Mouse (Mus musculus) kidney, postnatal 36 days (tissue): Measurements from ENCODE around the gene Olfr43.

Source experiments
- DNase-seq, 2 experiments: peaks; one replicate each; pipeline ENCODE4 v3.0.0; 2021 to 2022; ENCODE audit warnings: mixed read lengths in 2 of 2

The Olfr43 gene

GRCm38 (mm10) chr11:74211279-74211678 lies at the start of gene Olfr43:
Gene Olfr43, minus strand, starts transcription at chr11:74211379.
- DNase-seq, result no peak

GRCm38 (mm10) chr11:74259508-74259907 lies 48.3 kb upstream of the Olfr43 start, which contains the start of gene Olfr406:
Gene Olfr406, plus strand, starts transcription at chr11:74259808.
- DNase-seq, result no peak

- DNase-seq, result no peak
Observed at GRCm38 (mm10) chr11:74241201-74241600, 30.0 kb upstream of the Olfr43 start.

GRCm38 (mm10) chr11:74185949-74186348 lies 25.2 kb downstream of the Olfr43 start, which contains the start of gene Olfr403:
Gene Olfr403, plus strand, starts transcription at chr11:74186249.
- DNase-seq, result no peak

- DNase-seq, result no peak
Observed at GRCm38 (mm10) chr11:74183745-74184144, 27.4 kb downstream of the Olfr43 start.

GRCm38 (mm10) chr11:74183168-74183567 lies 28.0 kb downstream of the Olfr43 start:
- DNase-seq, result peak in 1 of 2 experiments; percentile 39

GRCm38 (mm10) chr11:74168771-74169170 lies 42.4 kb downstream of the Olfr43 start:
- DNase-seq, result no peak
